Mouse (Mus musculus) midbrain, embryonic 14.5 days (tissue): Measurements from ENCODE around the gene Lfng. TPM values are rescaled to one million over a fixed set of nuclear protein-coding genes. Genes with fewer than 3 reads are reported as not detected.
A peak's percentile ranks its signal among the peaks of the same experiment; 100 is the strongest.

Experiments used
- ATAC-seq: fragments of 200-750 bp; cut with Nextera tagmentation; 2 replicates; pipeline ENCODE4 v1.8.0; 2017; ENCODE audit warnings: moderate number of reproducible peaks, moderate library complexity; ENCODE audit not compliant: low FRiP score, low TSS enrichment
- DNase-seq: peaks from one replicate; pipeline ENCODE4 v3.0.0-alpha.2; 2015
- H3K27ac ChIP-seq: fragments of 300-500 bp; sonication (generic); replicated peaks from 2 replicates; pipeline ENCODE4 v1.5.1; 2014; ENCODE audit warnings: mild to moderate bottlenecking, low read depth, low read length, moderate library complexity
- H3K27me3 ChIP-seq: fragments of 300-500 bp; sonication (generic); 2 replicates; pipeline ENCODE4 v1.6.1; 2014; ENCODE audit warnings: low read length, control low read depth, mixed read lengths; ENCODE audit not compliant: control insufficient read depth, insufficient read depth
- H3K36me3 ChIP-seq: fragments of 300-500 bp; sonication (generic); 2 replicates; pipeline ENCODE4 v1.6.1; 2014; ENCODE audit warnings: low read length, control low read depth; ENCODE audit not compliant: control insufficient read depth, insufficient read depth
- H3K4me1 ChIP-seq: fragments of 300-500 bp; sonication (generic); 2 replicates; pipeline ENCODE4 v1.6.1; 2014; ENCODE audit warnings: mild to moderate bottlenecking, antibody characterized with exemption, low read length, control low read depth; ENCODE audit not compliant: control insufficient read depth, insufficient read depth
- H3K4me2 ChIP-seq: fragments of 300-500 bp; sonication (generic); 2 replicates; pipeline ENCODE4 v1.6.1; 2014; ENCODE audit warnings: mild to moderate bottlenecking, low read length, moderate library complexity
- H3K4me3 ChIP-seq: fragments of 300-500 bp; sonication (generic); replicated peaks from 2 replicates; pipeline ENCODE4 v1.5.1; 2014; ENCODE audit warnings: low read depth, low read length
- H3K9ac ChIP-seq: fragments of 300-500 bp; sonication (generic); replicated peaks from 2 replicates; pipeline ENCODE4 v1.6.1; 2014; ENCODE audit warnings: mild to moderate bottlenecking, low read length, moderate library complexity
- H3K9me3 ChIP-seq: fragments of 300-500 bp; sonication (generic); 2 replicates; pipeline ENCODE4 v1.6.1; 2016; ENCODE audit warnings: low read length, control low read depth, mixed read lengths; ENCODE audit not compliant: control insufficient read depth
- whole genome bisulfite sequencing: fragments of 180-500 bp; shearing (Covaris S2); extraction: QIAGEN DNeasy Blood & Tissue Kit; methylation state at CpG from one replicate; pipeline ENCODE4 v1.1.7; 2014; 5-methylcytosine and 5-hydroxymethylcytosine counted together
- polyA plus RNA-seq: library from polyadenylated mRNA; unstranded; fragments of >200 nt; fragmentation: Nextera tagmentation; extraction: Ambion mirVana; gene quantifications from 2 replicates; pipeline ENCODE4 v1.2.1, GENCODE M21; 2014

Gene Lfng
- polyA plus RNA-seq, 1 experiment from 2014 or later: 25.2 TPM

- ATAC-seq (no peak), DNase-seq (no peak)
- Histone ChIP-seq H3K4me3 (no peak overlapping the region), H3K4me1 (no peaks in the 10 kb centered on the region), H3K9ac (no peak overlapping the region), H3K27ac (no peak overlapping the region), H3K36me3 (no peaks in the 10 kb centered on the region), H3K4me2 (no peak overlapping the region), H3K27me3 (no peaks in the 10 kb centered on the region), H3K9me3 (no peaks in the 10 kb centered on the region)
- 96% methylated on average over 4 of the region's 4 CpGs for WGBS
Observed at GRCm38 (mm10) chr5:140597787-140598186, 9.3 kb upstream of the Lfng start.

- WGBS: 67% methylated on average over 5 of the region's 5 CpGs
- DNase-seq: no peak
Observed at GRCm38 (mm10) chr5:140599939-140600338, 7.2 kb upstream of the Lfng start.

GRCm38 (mm10) chr5:140601712-140602111 lies 5.4 kb upstream of the Lfng start:
- no peak for DNase-seq
- WGBS: 67% methylated on average over 12 of the region's 12 CpGs
- Histone ChIP-seq H3K4me2 (no peak overlapping the region), H3K4me1 (peaks cover 6% of the 10 kb centered on the region), H3K4me3 (no peak overlapping the region), H3K27ac (no peak overlapping the region), H3K27me3 (peaks cover 19% of the 10 kb centered on the region), H3K36me3 (no peaks in the 10 kb centered on the region), H3K9ac (no peak overlapping the region), H3K9me3 (no peaks in the 10 kb centered on the region)
- no peak for ATAC-seq

More at GRCm38 (mm10) chr5:140599939-140600338, 7.2 kb upstream of the Lfng start:
- Histone ChIP-seq H3K9me3 (no peaks in the 10 kb centered on the region), H3K4me2 (no peak overlapping the region), H3K36me3 (no peaks in the 10 kb centered on the region), H3K9ac (no peak overlapping the region), H3K27me3 (0 out of 2 replicates have a peak, but pooled peaks cover 5% of the 10 kb centered on the region), H3K27ac (no peak overlapping the region), H3K4me3 (no peak overlapping the region), H3K4me1 (no peaks in the 10 kb centered on the region)
- ATAC-seq: no peak

DNA sequence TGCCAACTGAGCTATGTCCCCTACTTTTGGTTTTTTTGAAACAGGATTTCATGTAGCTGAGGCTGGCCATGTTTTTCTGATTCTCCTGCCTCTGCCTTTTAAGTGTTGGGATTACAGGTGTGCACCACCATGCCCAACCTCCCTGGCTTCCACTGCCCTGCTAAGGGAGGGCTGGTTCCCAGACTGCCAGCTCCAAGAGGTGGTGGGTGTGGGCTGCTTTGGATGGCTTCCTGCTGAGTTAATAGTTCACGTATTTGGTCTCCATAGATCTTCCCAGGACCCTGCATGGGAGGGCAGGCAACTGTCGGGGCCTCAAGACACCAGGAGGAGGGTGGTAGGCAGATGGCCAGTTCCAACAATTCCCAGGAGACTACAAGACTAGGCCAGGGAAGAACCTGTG lies 4.6 kb upstream of the Lfng start:
- no peak overlapping the region for H3K4me2 ChIP-seq
- ATAC-seq: no peak
- H3K9ac ChIP-seq: no peak overlapping the region
- H3K36me3 ChIP-seq: no peaks in the 10 kb centered on the region
- peaks cover 25% of the 10 kb centered on the region for H3K27me3 ChIP-seq
- DNase-seq: no peak
- H3K9me3 ChIP-seq: no peaks in the 10 kb centered on the region
- no peak overlapping the region for H3K4me3 ChIP-seq
- no peak overlapping the region for H3K27ac ChIP-seq
- H3K4me1 ChIP-seq: peaks cover 11% of the 10 kb centered on the region
- 61% methylated on average over 2 of the region's 2 CpGs for WGBS

DNA sequence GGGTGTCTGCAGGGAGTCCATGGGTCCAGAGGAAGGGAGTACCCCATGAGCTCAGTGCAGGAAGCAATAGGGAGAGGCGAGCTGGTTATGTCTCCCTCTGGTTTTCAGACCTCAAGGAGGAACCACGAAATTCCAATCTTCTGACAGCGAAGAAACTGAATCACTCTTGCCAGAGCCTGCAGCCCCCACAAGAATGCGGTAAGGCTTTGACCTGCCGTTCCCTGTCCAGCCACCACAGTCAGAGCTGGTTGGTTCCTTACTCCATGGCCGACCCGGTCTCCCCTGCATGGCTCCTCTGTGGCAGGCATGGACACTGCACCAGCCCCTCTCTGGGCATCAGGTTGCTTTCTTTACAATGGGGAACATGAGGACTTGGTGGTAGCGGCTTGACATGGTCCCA lies 2.7 kb upstream of the Lfng start:
- WGBS: 88% methylated on average over 8 of the region's 8 CpGs
- H3K4me2 ChIP-seq: no peak overlapping the region
- no peak overlapping the region for H3K27ac ChIP-seq
- peaks cover 32% of the 10 kb centered on the region for H3K27me3 ChIP-seq
- no peaks in the 10 kb centered on the region for H3K36me3 ChIP-seq
- H3K9ac ChIP-seq: no peak overlapping the region
- no peak for DNase-seq
- no peak overlapping the region for H3K4me3 ChIP-seq
- H3K9me3 ChIP-seq: no peaks in the 10 kb centered on the region
- H3K4me1 ChIP-seq: peaks cover 22% of the 10 kb centered on the region
- ATAC-seq: no peak

DNA sequence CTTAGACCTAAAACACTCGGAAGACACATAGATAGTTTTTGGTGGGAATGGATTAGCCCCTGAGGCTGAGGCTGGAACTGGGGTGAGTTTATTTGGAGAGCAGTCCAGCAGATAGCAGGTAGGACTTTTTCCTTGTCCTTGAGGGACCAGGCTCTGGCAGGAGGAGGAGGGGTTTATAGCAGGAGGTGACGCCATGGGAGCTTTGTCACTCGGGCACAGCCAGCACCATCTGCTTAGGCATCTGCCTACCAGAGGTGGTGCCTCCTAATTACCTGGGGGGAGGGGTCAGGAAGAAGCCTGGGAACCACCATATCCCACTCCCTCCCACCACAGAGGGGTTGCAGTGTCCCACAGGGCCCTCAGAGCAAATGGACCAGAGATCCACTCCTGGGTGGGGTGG lies 1.9 kb upstream of the Lfng start:
- no peak for ATAC-seq
- no peak for DNase-seq
- no peak overlapping the region for H3K4me3 ChIP-seq

DNA sequence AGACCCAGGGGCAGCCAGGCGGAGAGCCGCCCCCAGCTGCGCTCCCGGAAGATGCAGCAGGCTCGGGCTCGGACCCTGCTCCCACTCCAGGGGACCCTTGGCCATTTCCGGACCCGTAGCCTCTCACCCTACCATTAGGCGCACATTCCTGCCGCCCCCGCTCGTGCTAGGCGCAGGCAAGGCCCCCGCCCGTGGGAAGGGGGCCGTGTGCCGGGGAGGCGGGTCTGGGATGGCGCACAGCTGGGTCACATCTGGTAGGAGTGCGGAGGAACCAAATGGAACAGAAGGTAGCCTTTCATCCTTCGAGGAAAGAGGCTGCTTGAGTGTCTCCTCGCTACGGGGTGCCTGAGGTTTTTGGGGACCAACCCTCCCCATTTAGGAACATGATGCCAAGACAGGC lies 734 bp upstream of the Lfng start:
- peak overlapping the region; percentile 62; the same call in 1 of the 2 replicates for H3K9ac ChIP-seq
- under 1% methylated on average over 23 of the region's 23 CpGs for WGBS
- H3K4me1 ChIP-seq: peaks cover 36% of the 10 kb centered on the region
- H3K27me3 ChIP-seq: peaks cover 32% of the 10 kb centered on the region
- peak overlapping the region; percentile 82 for H3K4me2 ChIP-seq
- H3K9me3 ChIP-seq: no peaks in the 10 kb centered on the region
- ATAC-seq: no peak
- no peak for DNase-seq
- no peaks in the 10 kb centered on the region for H3K36me3 ChIP-seq
- peak overlapping the region; percentile 51 for H3K4me3 ChIP-seq
- no peak overlapping the region for H3K27ac ChIP-seq

More for the DNA sequence above, 1.9 kb upstream of the Lfng start:
- 30% methylated on average over 3 of the region's 3 CpGs for WGBS
- Histone ChIP-seq H3K4me2 (no peak overlapping the region), H3K9ac (no peak overlapping the region), H3K4me1 (peaks cover 25% of the 10 kb centered on the region), H3K27me3 (peaks cover 32% of the 10 kb centered on the region), H3K27ac (no peak overlapping the region), H3K9me3 (no peaks in the 10 kb centered on the region), H3K36me3 (no peaks in the 10 kb centered on the region)

DNA sequence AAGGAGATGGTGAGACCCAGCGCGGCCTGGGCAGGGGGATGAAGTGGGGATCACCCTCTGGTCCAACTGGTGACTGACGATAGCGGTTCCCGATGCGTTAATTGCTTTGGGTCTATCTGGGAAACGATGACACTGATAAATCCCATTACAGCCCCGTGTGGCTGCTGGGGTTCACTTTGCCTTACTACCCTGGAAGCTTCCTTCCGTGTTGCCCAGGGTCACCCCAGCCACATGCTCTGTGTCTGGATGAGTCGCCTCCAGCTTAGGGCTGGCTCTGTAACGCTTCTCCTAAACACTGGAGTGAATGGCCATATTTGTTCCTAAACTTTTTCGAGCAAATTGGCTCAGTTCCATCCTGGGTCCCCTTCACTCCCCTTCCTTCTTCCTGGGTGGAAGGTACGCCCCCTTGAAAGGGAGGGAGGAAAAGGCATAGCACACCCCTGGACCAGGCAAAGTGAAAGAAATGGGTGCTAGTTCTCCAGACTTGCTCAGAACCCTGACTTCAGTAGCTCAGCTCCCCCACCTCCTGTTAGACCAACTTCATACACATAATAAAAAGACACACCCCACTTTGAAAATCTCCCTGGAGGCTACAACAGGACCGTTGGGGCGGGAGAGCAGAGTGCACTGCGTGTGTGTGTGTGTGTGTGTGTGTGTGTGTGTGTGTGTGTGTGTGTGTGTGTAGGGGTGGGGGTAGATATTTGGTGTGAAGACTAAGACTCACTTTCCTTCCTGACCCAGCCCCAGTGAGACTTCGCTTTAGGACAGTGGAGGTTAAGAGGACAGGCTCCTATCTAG lies 915 bp downstream of the Lfng start:
- peak; percentile 53 for DNase-seq
- peak overlapping the region; percentile 51 for H3K4me3 ChIP-seq
- peak overlapping the region; percentile 62 for H3K9ac ChIP-seq
- H3K9me3 ChIP-seq: no peaks in the 10 kb centered on the region
- 1% methylated on average over 17 of the region's 17 CpGs for WGBS
- H3K4me1 ChIP-seq: peaks cover 49% of the 10 kb centered on the region
- H3K27ac ChIP-seq: peak overlapping the region; percentile 91
- H3K27me3 ChIP-seq: peaks cover 32% of the 10 kb centered on the region
- H3K4me2 ChIP-seq: peak overlapping the region; percentile 82
- H3K36me3 ChIP-seq: 0 out of 2 replicates have a peak, but pooled peaks cover 4% of the 10 kb centered on the region
- ATAC-seq: no peak

- peak overlapping the region; percentile 51 for H3K4me3 ChIP-seq
- peaks cover 32% of the 10 kb centered on the region for H3K27me3 ChIP-seq
- peak overlapping the region; percentile 62; the same call in 1 of the 2 replicates for H3K9ac ChIP-seq
- 0 out of 2 replicates have a peak, but pooled peaks cover 10% of the 10 kb centered on the region for H3K36me3 ChIP-seq
- under 1% methylated on average over 16 of the region's 16 CpGs for WGBS
- H3K4me1 ChIP-seq: peaks cover 49% of the 10 kb centered on the region
- peak; percentile 7; the same call in 1 of the 2 replicates for ATAC-seq
- H3K4me2 ChIP-seq: peak overlapping the region; percentile 82
- peak; percentile 80 for DNase-seq
- H3K9me3 ChIP-seq: no peaks in the 10 kb centered on the region
- H3K27ac ChIP-seq: peak overlapping the region; percentile 91
Observed at GRCm38 (mm10) chr5:140608634-140609015, 1.5 kb downstream of the Lfng start.
